Mouse (Mus musculus) retina, postnatal 1 day (tissue): Measurements from ENCODE around the gene Ctnnd1.

Experiments
- DNase-seq: peaks from one replicate; pipeline ENCODE4 v3.0.0-alpha.2; 2012

Gene Ctnnd1

GRCm38 (mm10) chr2:84599270-84599888, 51.2 kb downstream of the Ctnnd1 start:
- no peak for DNase-seq

DNA sequence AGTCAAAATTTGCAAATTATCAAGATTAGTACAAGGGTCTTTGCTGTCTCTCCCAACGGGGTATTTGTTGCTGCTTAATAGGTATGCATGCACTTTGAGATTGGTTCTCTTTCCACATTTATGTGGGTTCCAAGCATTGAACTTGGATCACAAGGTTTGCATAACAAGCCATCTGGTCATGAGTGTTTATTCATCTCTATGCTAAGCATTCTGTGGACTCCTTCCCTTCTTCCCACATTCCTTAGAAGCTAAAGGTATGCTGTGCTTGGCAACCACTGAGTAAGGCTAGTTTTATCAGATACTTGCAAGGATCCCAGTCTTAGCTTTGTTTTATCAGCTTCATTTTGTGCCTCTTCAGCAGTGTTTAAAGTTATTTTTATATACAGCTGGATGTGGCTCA, 53.4 kb downstream of the Ctnnd1 start:
- no peak for DNase-seq

DNA sequence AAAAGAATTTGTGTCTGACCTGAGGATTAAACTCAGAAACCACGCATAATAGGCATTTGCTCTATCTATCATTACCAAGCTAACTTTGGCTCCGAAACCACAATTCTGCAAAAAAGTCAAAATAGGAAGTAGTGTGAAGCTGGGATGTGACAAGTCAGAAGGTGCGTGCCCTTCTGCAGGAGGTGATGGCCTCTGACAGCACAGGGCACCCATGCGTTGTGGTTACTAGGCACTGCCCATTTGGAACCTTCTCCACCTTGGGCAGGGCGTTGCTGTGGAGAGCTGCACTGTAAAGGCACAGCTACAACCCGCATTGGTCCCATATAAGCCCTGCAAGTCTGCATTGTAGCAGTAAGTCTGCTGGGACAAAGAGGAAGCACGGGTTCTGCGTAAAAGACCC, 57.8 kb downstream of the Ctnnd1 start:
- no peak for DNase-seq

- no peak for DNase-seq
Observed at GRCm38 (mm10) chr2:84585700-84586099, 64.9 kb downstream of the Ctnnd1 start.

- DNase-seq: no peak
Observed at GRCm38 (mm10) chr2:84582286-84582685, 68.3 kb downstream of the Ctnnd1 start.

DNA sequence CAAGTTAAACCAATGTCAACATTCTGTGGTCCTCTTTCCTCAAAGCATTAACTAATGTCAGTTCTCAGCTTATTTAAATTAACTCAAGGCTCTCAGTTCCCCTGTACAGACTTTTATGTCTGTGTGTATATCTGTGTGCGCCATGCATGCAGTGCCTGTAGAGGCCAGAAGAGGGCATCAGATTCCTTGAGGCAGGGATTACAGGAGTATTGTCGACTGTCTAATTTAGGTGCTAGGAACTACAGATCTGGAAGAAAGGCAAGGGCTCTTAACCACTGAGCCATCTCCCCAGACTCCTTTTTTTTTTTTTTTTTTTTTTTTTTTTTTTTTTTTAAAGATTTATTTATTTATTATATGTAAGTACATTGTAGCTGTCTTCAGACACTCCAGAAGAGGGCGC, 69.4 kb downstream of the Ctnnd1 start:
- DNase-seq: peak; percentile 6

DNA sequence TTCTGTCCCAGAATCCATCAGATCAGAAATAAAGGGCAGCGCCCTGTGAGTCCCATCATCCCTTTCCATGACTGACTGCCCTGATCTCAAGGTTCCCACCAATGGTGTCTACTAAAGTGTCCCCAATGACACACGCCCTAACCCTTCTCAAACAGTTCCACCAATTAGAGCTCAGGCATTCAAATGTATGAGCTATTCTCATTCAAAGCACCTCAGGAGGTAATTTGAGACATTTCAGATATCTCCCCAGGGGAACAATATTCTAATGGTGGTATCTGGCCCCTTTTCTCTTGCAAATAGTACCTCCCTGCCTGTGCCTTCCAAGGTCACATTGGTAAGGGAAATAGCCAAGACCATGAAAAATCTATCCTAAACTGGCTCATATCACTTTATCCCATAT, 71.3 kb downstream of the Ctnnd1 start:
- DNase-seq: no peak

- DNase-seq: no peak
Observed at GRCm38 (mm10) chr2:84574130-84574529, 76.4 kb downstream of the Ctnnd1 start.

GRCm38 (mm10) chr2:84556888-84557514, 93.6 kb downstream of the Ctnnd1 start:
- DNase-seq: no peak

DNA sequence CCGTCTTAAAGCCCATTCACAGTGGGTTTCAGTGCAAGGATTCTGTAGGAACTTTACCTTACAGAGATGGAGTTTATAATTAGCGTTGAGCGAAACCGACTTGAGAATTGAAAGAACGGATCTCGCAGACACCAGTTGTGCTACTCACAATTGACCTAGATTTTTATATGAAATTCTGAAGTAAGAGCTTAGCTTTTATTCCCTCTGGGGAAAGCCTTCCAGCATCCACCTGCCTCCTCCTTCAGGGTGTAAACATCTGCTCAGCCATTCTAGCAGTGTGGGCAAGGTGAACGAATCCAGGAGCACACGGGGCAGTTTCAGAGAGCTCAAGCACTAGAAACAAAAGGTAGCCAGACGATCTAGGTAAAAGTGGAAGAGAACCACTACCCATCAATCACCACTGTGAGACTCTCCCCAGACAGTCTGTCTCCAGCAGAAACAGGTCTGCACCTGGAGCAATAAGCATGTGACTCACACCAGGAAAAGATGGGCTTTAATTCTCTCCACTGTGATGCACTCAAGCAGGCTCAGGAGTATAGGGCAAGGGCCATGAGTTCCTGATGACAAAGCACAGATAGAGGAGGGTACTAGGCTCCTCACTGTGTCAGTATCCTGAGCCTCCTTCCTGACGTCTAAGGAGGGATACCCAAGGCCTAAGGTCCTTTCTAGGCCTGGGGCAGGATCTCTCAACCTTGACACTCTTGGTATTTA, 99.0 kb downstream of the Ctnnd1 start:
- no peak for DNase-seq
